Mouse (Mus musculus) bone marrow macrophage, adult 2 months (primary cell): ENCODE results near the gene Arl4c. TPM values are rescaled to one million over a fixed set of nuclear protein-coding genes. Genes with fewer than 3 reads are reported as not detected.

Experiments
- H3K27ac ChIP-seq: 2 replicates; pipeline ENCODE4 v1.5.1; 2012; ENCODE audit warnings: low read depth, low read length; ENCODE audit not compliant: insufficient read depth
- H3K4me1 ChIP-seq: 2 replicates; pipeline ENCODE4 v1.6.1; 2012; ENCODE audit warnings: low read length; ENCODE audit not compliant: control insufficient read depth, insufficient read depth
- H3K4me3 ChIP-seq: 2 replicates; pipeline ENCODE4 v1.5.1; 2012; ENCODE audit warnings: mild to moderate bottlenecking, low read length, moderate library complexity; ENCODE audit not compliant: insufficient read depth
- CTCF ChIP-seq: IDR thresholded peaks from 2 replicates; pipeline ENCODE4 v1.5.1; 2012; ENCODE audit warnings: low read depth, mild to moderate bottlenecking, low read length, moderate library complexity
- POLR2A ChIP-seq: IDR thresholded peaks from 2 replicates; pipeline ENCODE4 v1.6.1; 2012; ENCODE audit warnings: mild to moderate bottlenecking, low read depth, low read length, borderline replicate concordance
- polyA plus RNA-seq: library from polyadenylated mRNA; stranded (reverse); fragments of >200 nt; gene quantifications from 2 replicates; pipeline ENCODE4 v1.2.4, GENCODE M21; 2012; ENCODE audit not compliant: missing spikeins, insufficient read depth, insufficient read length

The Arl4c gene
- 146 and 151 TPM in 2 replicates for polyA plus RNA-seq

DNA sequence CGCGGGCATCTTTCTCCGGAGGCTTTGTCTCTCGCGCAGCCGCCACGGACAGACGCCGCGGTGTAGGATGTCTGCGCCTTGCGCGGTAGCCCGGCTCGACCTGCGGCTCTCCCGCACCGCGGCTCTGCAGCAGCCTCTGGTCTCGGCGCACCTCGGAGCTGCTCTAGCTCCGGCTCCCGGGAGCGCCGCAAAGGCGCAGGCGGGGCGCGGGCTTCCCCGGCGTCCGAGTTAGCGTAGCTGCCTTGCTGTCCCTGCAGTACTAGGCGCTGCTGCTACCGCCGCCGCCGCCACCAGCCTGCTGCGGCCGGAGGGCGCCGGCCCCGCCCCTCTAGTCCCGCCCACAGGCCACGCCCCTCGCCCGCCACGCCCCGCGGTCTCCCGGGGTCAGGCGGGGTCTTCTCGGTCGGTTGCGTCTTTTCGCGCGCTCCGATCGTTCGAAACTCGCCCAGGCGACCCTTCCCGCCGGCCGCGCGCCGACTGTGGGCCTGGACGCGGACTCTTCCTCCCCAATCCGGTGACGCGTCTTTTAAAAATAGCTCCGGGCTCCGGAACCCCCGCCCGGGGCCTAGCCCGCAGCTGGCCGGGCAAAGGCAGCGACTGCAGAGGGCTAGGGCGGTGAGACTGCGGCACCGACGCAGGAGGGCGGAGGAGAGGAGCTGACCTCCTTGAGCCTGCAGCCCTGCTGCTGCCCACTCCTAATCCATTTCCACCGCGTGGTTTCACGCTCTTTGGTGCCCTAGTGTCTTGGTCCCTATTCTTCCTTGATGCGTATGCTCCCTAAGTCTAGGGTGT lies at the start of gene Arl4c:
TSS of gene Arl4c (minus strand) at position 352 of the 792 bp plus-strand sequence.
- TF ChIP-seq POLR2A = 0 out of 2 replicates have a peak, but pooled peaks have one; percentile 26
- TF ChIP-seq CTCF = no peak
- Histone ChIP-seq H3K4me3 (peak within 1 kb of the TSS; percentile 96), H3K4me1 (peaks cover 13% of the 10 kb centered on the region), H3K27ac (peak within 1 kb of the TSS; percentile 75)

- Histone ChIP-seq H3K4me1 (no peaks in the 10 kb centered on the region), H3K27ac (no peak overlapping the region), H3K4me3 (no peak overlapping the region)
- TF ChIP-seq POLR2A = no peak
- TF ChIP-seq CTCF = no peak
These were observed 49.3 kb upstream of the Arl4c start for GRCm38 (mm10) chr1:88751332-88751731.

- TF ChIP-seq POLR2A (no peak), CTCF (no peak)
- Histone ChIP-seq H3K27ac (no peak overlapping the region), H3K4me3 (no peak overlapping the region), H3K4me1 (no peaks in the 10 kb centered on the region)
These were observed 48.6 kb upstream of the Arl4c start for GRCm38 (mm10) chr1:88750576-88750975.

- no peak overlapping the region for H3K27ac ChIP-seq
- no peaks in the 10 kb centered on the region for H3K4me1 ChIP-seq
- TF ChIP-seq CTCF (no peak), POLR2A (no peak)
- H3K4me3 ChIP-seq = no peak overlapping the region
These were observed 48.1 kb upstream of the Arl4c start for GRCm38 (mm10) chr1:88750126-88750525.

DNA sequence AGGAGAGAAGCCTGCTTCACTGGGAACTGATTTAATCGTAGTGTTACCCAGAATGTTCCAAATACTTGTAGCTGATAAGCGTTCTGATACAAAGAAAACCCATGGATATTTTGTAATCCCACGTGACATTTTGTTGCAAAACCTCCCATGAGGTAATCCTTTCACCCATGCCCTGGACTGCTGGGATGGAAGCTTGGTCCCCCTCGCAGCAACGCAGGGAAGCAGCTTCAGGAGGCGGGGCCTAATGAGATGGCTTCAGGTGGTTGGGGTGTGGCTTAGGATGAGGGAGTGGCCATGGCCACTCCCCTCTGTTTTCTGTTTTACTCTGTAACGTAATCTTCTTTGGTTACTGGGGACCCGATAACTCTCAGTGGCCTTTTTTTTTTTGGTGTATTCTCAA lies 47.1 kb upstream of the Arl4c start:
- TF ChIP-seq CTCF = no peak
- TF ChIP-seq POLR2A = no peak
- Histone ChIP-seq H3K4me1 (no peaks in the 10 kb centered on the region), H3K27ac (no peak overlapping the region), H3K4me3 (no peak overlapping the region)

- Histone ChIP-seq H3K4me1 (no peaks in the 10 kb centered on the region), H3K27ac (no peak overlapping the region), H3K4me3 (no peak overlapping the region)
- no peak for TF ChIP-seq POLR2A
- peak; percentile 93 for TF ChIP-seq CTCF
These were observed 43.2 kb upstream of the Arl4c start for GRCm38 (mm10) chr1:88745256-88745655.

GRCm38 (mm10) chr1:88744261-88744660 lies 42.2 kb upstream of the Arl4c start:
- TF ChIP-seq CTCF (no peak), POLR2A (no peak)
- Histone ChIP-seq H3K4me1 (no peaks in the 10 kb centered on the region), H3K4me3 (no peak overlapping the region), H3K27ac (no peak overlapping the region)

GRCm38 (mm10) chr1:88742372-88742771 lies 40.4 kb upstream of the Arl4c start:
- no peaks in the 10 kb centered on the region for H3K4me1 ChIP-seq
- H3K27ac ChIP-seq = no peak overlapping the region
- TF ChIP-seq POLR2A = no peak
- no peak; the same call in 1 of the 2 replicates for TF ChIP-seq CTCF
- H3K4me3 ChIP-seq = no peak overlapping the region

DNA sequence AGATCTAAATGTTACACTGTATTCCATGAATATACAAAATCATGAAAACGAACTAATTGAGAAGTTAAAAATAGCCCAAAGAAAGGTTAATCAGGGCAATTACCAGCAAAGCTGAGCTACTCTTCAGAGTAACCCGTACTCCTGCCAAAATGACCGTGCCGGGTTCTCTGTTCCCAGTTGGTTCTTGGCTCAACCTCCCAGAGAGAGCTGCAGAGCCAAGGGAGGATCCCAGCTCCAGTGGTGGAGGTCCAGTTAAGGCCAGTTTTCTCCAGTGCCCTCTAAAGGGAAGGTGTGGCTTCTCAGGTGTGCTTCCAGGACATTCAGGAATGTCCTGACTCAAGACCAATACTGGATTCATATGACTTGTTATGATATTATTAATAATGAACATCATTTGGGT lies 37.5 kb upstream of the Arl4c start:
- Histone ChIP-seq H3K4me3 (no peak overlapping the region), H3K27ac (no peak overlapping the region), H3K4me1 (no peaks in the 10 kb centered on the region)
- TF ChIP-seq CTCF (no peak), POLR2A (no peak)

- Histone ChIP-seq H3K4me1 (no peaks in the 10 kb centered on the region), H3K27ac (no peak overlapping the region), H3K4me3 (no peak overlapping the region)
- TF ChIP-seq CTCF (no peak), POLR2A (no peak)
These were observed 36.9 kb upstream of the Arl4c start for GRCm38 (mm10) chr1:88738931-88739330.
